Mouse (Mus musculus): ENCODE results near the gene Rnf31. TPM values are rescaled to one million over a fixed set of nuclear protein-coding genes. Genes with fewer than 3 reads are reported as not detected.
A peak's percentile ranks its signal among the peaks of the same experiment; 100 is the strongest.

Rnf31 gene
- polyA plus RNA-seq, 1 experiment from 2014 or later, result 16.9 TPM

GRCm38 (mm10) chr14:55615876-55616275 lies 24.4 kb downstream of the Rnf31 start:
- no peak for DNase-seq
- H3K4me1 ChIP-seq (ENCODE audit: insufficient read depth), result no peaks in the 10 kb centered on the region
- TF ChIP-seq CTCF (IDR thresholded peaks at IDR 0.05; ENCODE audit: low read depth), result no peak
- H3K4me3 ChIP-seq (ENCODE audit: low read depth, low read length), result no peak overlapping the region
- ATAC-seq (ENCODE audit: insufficient read depth), result no peak
- WGBS, result 31% methylated on average over 2 of the region's 2 CpGs
- no peaks in the 10 kb centered on the region for H3K9me3 ChIP-seq (ENCODE audit: low read depth, low read length)
- no peaks in the 10 kb centered on the region for H3K36me3 ChIP-seq (ENCODE audit: insufficient read depth)
- no peak overlapping the region for H3K9ac ChIP-seq
- H3K27ac ChIP-seq (ENCODE audit: low read depth), result no peak overlapping the region
- H3K4me2 ChIP-seq, result no peak overlapping the region
- H3K27me3 ChIP-seq (ENCODE audit: insufficient read depth, low read length), result no peaks in the 10 kb centered on the region

GRCm38 (mm10) chr14:55616844-55617243 lies 25.3 kb downstream of the Rnf31 start:
- H3K4me2 ChIP-seq, result no peak overlapping the region
- no peaks in the 10 kb centered on the region for H3K36me3 ChIP-seq (ENCODE audit: insufficient read depth)
- H3K4me1 ChIP-seq (ENCODE audit: insufficient read depth), result no peaks in the 10 kb centered on the region
- ATAC-seq (ENCODE audit: insufficient read depth), result no peak
- no peak overlapping the region for H3K4me3 ChIP-seq (ENCODE audit: low read depth, low read length)
- H3K27ac ChIP-seq (ENCODE audit: low read depth), result no peak overlapping the region
- TF ChIP-seq CTCF (IDR thresholded peaks at IDR 0.05; ENCODE audit: low read depth), result no peak
- H3K9me3 ChIP-seq (ENCODE audit: low read depth, low read length), result no peaks in the 10 kb centered on the region
- WGBS, result 78% methylated on average over 2 of the region's 2 CpGs
- H3K27me3 ChIP-seq (ENCODE audit: insufficient read depth, low read length), result no peaks in the 10 kb centered on the region
- H3K9ac ChIP-seq, result no peak overlapping the region
- no peak for DNase-seq

GRCm38 (mm10) chr14:55617822-55618221 lies 26.3 kb downstream of the Rnf31 start, which contains the start of gene Rec8:
Gene Rec8, plus strand, starts transcription at chr14:55618037.
- peak within 1 kb of the TSS; percentile 29 for H3K4me3 ChIP-seq (ENCODE audit: low read depth, low read length)
- ATAC-seq (ENCODE audit: insufficient read depth) (peak; percentile 87), DNase-seq (peak; percentile 79)
- no peaks in the 10 kb centered on the region for H3K9me3 ChIP-seq (ENCODE audit: low read depth, low read length)
- peak within 1 kb of the TSS; percentile 62; the same call in 1 of the 2 replicates for H3K27ac ChIP-seq (ENCODE audit: low read depth)
- H3K27me3 ChIP-seq (ENCODE audit: insufficient read depth, low read length), result no peaks in the 10 kb centered on the region
- H3K9ac ChIP-seq, result peak within 1 kb of the TSS; percentile 40
- peak within 1 kb of the TSS; percentile 51 for H3K4me2 ChIP-seq
- WGBS, result 16% methylated on average over 21 of the region's 21 CpGs
- no peaks in the 10 kb centered on the region for H3K36me3 ChIP-seq (ENCODE audit: insufficient read depth)
- H3K4me1 ChIP-seq (ENCODE audit: insufficient read depth), result no peaks in the 10 kb centered on the region
- peak; percentile 26 for TF ChIP-seq CTCF (IDR thresholded peaks at IDR 0.05; ENCODE audit: low read depth)

- no peaks in the 10 kb centered on the region for H3K36me3 ChIP-seq (ENCODE audit: insufficient read depth)
- H3K27me3 ChIP-seq (ENCODE audit: insufficient read depth, low read length), result no peaks in the 10 kb centered on the region
- H3K4me1 ChIP-seq (ENCODE audit: insufficient read depth), result no peaks in the 10 kb centered on the region
- H3K9me3 ChIP-seq (ENCODE audit: low read depth, low read length), result no peaks in the 10 kb centered on the region
- H3K9ac ChIP-seq, result peak overlapping the region; percentile 40
- H3K27ac ChIP-seq (ENCODE audit: low read depth), result no peak overlapping the region
- TF ChIP-seq CTCF (IDR thresholded peaks at IDR 0.05; ENCODE audit: low read depth), result no peak
- no peak for DNase-seq
- H3K4me3 ChIP-seq (ENCODE audit: low read depth, low read length), result peak overlapping the region; percentile 29
- 29% methylated on average over 22 of the region's 22 CpGs for WGBS
- H3K4me2 ChIP-seq, result peak overlapping the region; percentile 51
- no peak for ATAC-seq (ENCODE audit: insufficient read depth)
These were observed 27.1 kb downstream of the Rnf31 start for GRCm38 (mm10) chr14:55618486-55619195.

- WGBS, result 92% methylated on average over 26 of the region's 27 CpGs
- Histone ChIP-seq H3K27me3 (ENCODE audit: insufficient read depth, low read length) (no peaks in the 10 kb centered on the region), H3K36me3 (ENCODE audit: insufficient read depth) (peaks cover 95% of the 10 kb centered on the region), H3K4me3 (ENCODE audit: low read depth, low read length) (no peak overlapping the region), H3K4me1 (ENCODE audit: insufficient read depth) (no peaks in the 10 kb centered on the region), H3K9me3 (ENCODE audit: low read depth, low read length) (no peaks in the 10 kb centered on the region), H3K9ac (no peak overlapping the region), H3K27ac (ENCODE audit: low read depth) (no peak overlapping the region), H3K4me2 (no peak overlapping the region)
- no peak for TF ChIP-seq CTCF (IDR thresholded peaks at IDR 0.05; ENCODE audit: low read depth)
- ATAC-seq (ENCODE audit: insufficient read depth), result no peak
- DNase-seq, result no peak
These were observed 36.7 kb downstream of the Rnf31 start for GRCm38 (mm10) chr14:55628077-55628827.

GRCm38 (mm10) chr14:55629312-55629711 lies 37.8 kb downstream of the Rnf31 start:
- TF ChIP-seq CTCF (IDR thresholded peaks at IDR 0.05; ENCODE audit: low read depth), result peak; percentile 78
- no peaks in the 10 kb centered on the region for H3K27me3 ChIP-seq (ENCODE audit: insufficient read depth, low read length)
- H3K4me3 ChIP-seq (ENCODE audit: low read depth, low read length), result no peak overlapping the region
- H3K9me3 ChIP-seq (ENCODE audit: low read depth, low read length), result no peaks in the 10 kb centered on the region
- ATAC-seq (ENCODE audit: insufficient read depth) (no peak), DNase-seq (peak; percentile 52)
- H3K27ac ChIP-seq (ENCODE audit: low read depth), result no peak overlapping the region
- no peak overlapping the region for H3K9ac ChIP-seq
- 63% methylated on average over 5 of the region's 5 CpGs for WGBS
- no peaks in the 10 kb centered on the region for H3K4me1 ChIP-seq (ENCODE audit: insufficient read depth)
- H3K36me3 ChIP-seq (ENCODE audit: insufficient read depth), result peaks cover 99% of the 10 kb centered on the region
- H3K4me2 ChIP-seq, result no peak overlapping the region

- peaks cover 81% of the 10 kb centered on the region for H3K36me3 ChIP-seq (ENCODE audit: insufficient read depth)
- peak; percentile 57 for ATAC-seq (ENCODE audit: insufficient read depth)
- WGBS, result 3% methylated on average over 23 of the region's 23 CpGs
- H3K27ac ChIP-seq (ENCODE audit: low read depth), result peak overlapping the region; percentile 66
- H3K9me3 ChIP-seq (ENCODE audit: low read depth, low read length), result no peaks in the 10 kb centered on the region
- H3K9ac ChIP-seq, result peak overlapping the region; percentile 69
- no peaks in the 10 kb centered on the region for H3K27me3 ChIP-seq (ENCODE audit: insufficient read depth, low read length)
- TF ChIP-seq CTCF (IDR thresholded peaks at IDR 0.05; ENCODE audit: low read depth), result no peak
- peak overlapping the region; percentile 96 for H3K4me2 ChIP-seq
- no peak for DNase-seq
- H3K4me3 ChIP-seq (ENCODE audit: low read depth, low read length), result peak overlapping the region; percentile 69
- no peaks in the 10 kb centered on the region for H3K4me1 ChIP-seq (ENCODE audit: insufficient read depth)
These were observed 43.5 kb downstream of the Rnf31 start for GRCm38 (mm10) chr14:55634874-55635522.
